Mouse (Mus musculus): ENCODE data around the gene Acacb. TPM values are rescaled to one million over a fixed set of nuclear protein-coding genes. Genes with fewer than 3 reads are reported as not detected.

The Acacb gene
- 10 to 100 TPM; 68.9 to 85.3 (median 72.7) TPM for total RNA-seq (2022)

- no peak for DNase-seq
Observed at GRCm38 (mm10) chr5:114146028-114146888, at the start of gene Acacb. Acacb (plus strand) TSS chr5:114146535.

- DNase-seq = peak; percentile 83
Observed at GRCm38 (mm10) chr5:114099709-114100389, 46.5 kb upstream of the Acacb start.

GRCm38 (mm10) chr5:114100390-114101099 is 45.8 kb upstream of the Acacb start:
- DNase-seq = no peak

- no peak for DNase-seq
Observed at GRCm38 (mm10) chr5:114101873-114102272, 44.5 kb upstream of the Acacb start.

- DNase-seq = no peak
Observed at GRCm38 (mm10) chr5:114102807-114103206, 43.5 kb upstream of the Acacb start.

GRCm38 (mm10) chr5:114106391-114106935 is 39.9 kb upstream of the Acacb start:
- peak; percentile 51 for DNase-seq

GRCm38 (mm10) chr5:114113334-114113733 is 33.0 kb upstream of the Acacb start:
- no peak for DNase-seq

- no peak for DNase-seq
Observed at GRCm38 (mm10) chr5:114115030-114115429, 31.3 kb upstream of the Acacb start.

GRCm38 (mm10) chr5:114116586-114116985 is 29.7 kb upstream of the Acacb start:
- DNase-seq = no peak

GRCm38 (mm10) chr5:114119806-114120205 is 26.5 kb upstream of the Acacb start:
- DNase-seq = no peak

GRCm38 (mm10) chr5:114126008-114126407 is 20.3 kb upstream of the Acacb start:
- DNase-seq = no peak

GRCm38 (mm10) chr5:114126499-114127244 is 19.7 kb upstream of the Acacb start:
- DNase-seq = no peak

- DNase-seq = peak; percentile 66
Observed at GRCm38 (mm10) chr5:114127374-114128349, 18.7 kb upstream of the Acacb start, which contains the start of gene Alkbh2. Alkbh2 (minus strand) TSS chr5:114128218.

- DNase-seq = no peak
Observed at GRCm38 (mm10) chr5:114129550-114130210, 16.7 kb upstream of the Acacb start.

GRCm38 (mm10) chr5:114130211-114130605 is 16.1 kb upstream of the Acacb start, which contains the start of gene Ung:
Ung (plus strand) TSS chr5:114130386.
- no peak for DNase-seq

GRCm38 (mm10) chr5:114130698-114131520 is 15.4 kb upstream of the Acacb start:
- peak; percentile 88 for DNase-seq

GRCm38 (mm10) chr5:114131521-114131840 is 14.9 kb upstream of the Acacb start:
- peak; percentile 49 for DNase-seq

- no peak for DNase-seq
Observed at GRCm38 (mm10) chr5:114132841-114133240, 13.5 kb upstream of the Acacb start.

GRCm38 (mm10) chr5:114134091-114134534 is 12.2 kb upstream of the Acacb start:
- peak; percentile 67 for DNase-seq
